Mouse (Mus musculus) midbrain, embryonic 12.5 days (tissue): ENCODE data around the gene Mybph. TPM values are rescaled to one million over a fixed set of nuclear protein-coding genes. Genes with fewer than 3 reads are reported as not detected.

Experiments
- ATAC-seq: fragments of 200-750 bp; cut with Nextera tagmentation; 2 replicates; pipeline ENCODE4 v1.8.0; 2017; ENCODE audit warnings: low read depth, moderate TSS enrichment, moderate library complexity; ENCODE audit not compliant: low FRiP score
- H3K27ac ChIP-seq: fragments of 300-500 bp; sonication (generic); replicated peaks from 2 replicates; pipeline ENCODE4 v1.5.1; 2016; ENCODE audit warnings: mild to moderate bottlenecking
- H3K27me3 ChIP-seq: fragments of 300-500 bp; sonication (generic); 2 replicates; pipeline ENCODE4 v1.6.1; 2016; ENCODE audit warnings: mild to moderate bottlenecking
- H3K36me3 ChIP-seq: fragments of 300-500 bp; sonication (generic); 2 replicates; pipeline ENCODE4 v1.6.1; 2016
- H3K4me1 ChIP-seq: fragments of 300-500 bp; sonication (generic); 2 replicates; pipeline ENCODE4 v1.6.1; 2016
- H3K4me2 ChIP-seq: fragments of 300-500 bp; sonication (generic); replicated peaks from 2 replicates; pipeline ENCODE4 v1.6.1; 2016; ENCODE audit warnings: mild to moderate bottlenecking, moderate library complexity
- H3K4me3 ChIP-seq: fragments of 300-500 bp; sonication (generic); 2 replicates; pipeline ENCODE4 v1.5.1; 2016; ENCODE audit warnings: mild to moderate bottlenecking
- H3K9ac ChIP-seq: fragments of 300-500 bp; sonication (generic); replicated peaks from 2 replicates; pipeline ENCODE4 v1.6.1; 2016; ENCODE audit warnings: mild to moderate bottlenecking, moderate library complexity
- H3K9me3 ChIP-seq: fragments of 300-500 bp; sonication (generic); 2 replicates; pipeline ENCODE4 v1.6.1; 2016; ENCODE audit warnings: mild to moderate bottlenecking
- WGBS: fragments of 180-500 bp; shearing (Covaris S2); methylation state at CpG from one replicate; pipeline ENCODE4 v1.1.7; 2016; 5-methylcytosine and 5-hydroxymethylcytosine counted together
- polyA plus RNA-seq: library from polyadenylated mRNA; unstranded; fragments of >200 nt; fragmentation: Nextera tagmentation; extraction: Ambion mirVana; gene quantifications from 2 replicates; pipeline ENCODE4 v1.2.1, GENCODE M21; 2016

The Mybph gene
- polyA plus RNA-seq, 1 experiment from 2014 or later: not detected

- Histone ChIP-seq H3K4me1 (peaks cover 4% of the 10 kb centered on the region; the same call in 1 of the 2 replicates), H3K36me3 (no peaks in the 10 kb centered on the region), H3K4me3 (no peak overlapping the region), H3K27me3 (peaks cover 3% of the 10 kb centered on the region; the same call in 1 of the 2 replicates), H3K9me3 (no peaks in the 10 kb centered on the region), H3K9ac (no peak overlapping the region), H3K27ac (no peak overlapping the region), H3K4me2 (no peak overlapping the region)
- WGBS: 71% methylated on average over 2 of the region's 2 CpGs
- no peak for ATAC-seq
Measured at GRCm38 (mm10) chr1:134200481-134200880, 7.2 kb downstream of the Mybph start.

GRCm38 (mm10) chr1:134200998-134201686 is 7.9 kb downstream of the Mybph start:
- 88% methylated on average over 6 of the region's 6 CpGs for WGBS
- no peak overlapping the region for H3K4me2 ChIP-seq
- H3K4me1 ChIP-seq: 0 out of 2 replicates have a peak, but pooled peaks cover under 1% of the 10 kb centered on the region
- H3K36me3 ChIP-seq: no peaks in the 10 kb centered on the region
- no peak overlapping the region for H3K4me3 ChIP-seq
- no peak overlapping the region for H3K9ac ChIP-seq
- H3K9me3 ChIP-seq: no peaks in the 10 kb centered on the region
- H3K27me3 ChIP-seq: peaks cover 3% of the 10 kb centered on the region; the same call in 1 of the 2 replicates
- H3K27ac ChIP-seq: no peak overlapping the region
- ATAC-seq: no peak

DNA sequence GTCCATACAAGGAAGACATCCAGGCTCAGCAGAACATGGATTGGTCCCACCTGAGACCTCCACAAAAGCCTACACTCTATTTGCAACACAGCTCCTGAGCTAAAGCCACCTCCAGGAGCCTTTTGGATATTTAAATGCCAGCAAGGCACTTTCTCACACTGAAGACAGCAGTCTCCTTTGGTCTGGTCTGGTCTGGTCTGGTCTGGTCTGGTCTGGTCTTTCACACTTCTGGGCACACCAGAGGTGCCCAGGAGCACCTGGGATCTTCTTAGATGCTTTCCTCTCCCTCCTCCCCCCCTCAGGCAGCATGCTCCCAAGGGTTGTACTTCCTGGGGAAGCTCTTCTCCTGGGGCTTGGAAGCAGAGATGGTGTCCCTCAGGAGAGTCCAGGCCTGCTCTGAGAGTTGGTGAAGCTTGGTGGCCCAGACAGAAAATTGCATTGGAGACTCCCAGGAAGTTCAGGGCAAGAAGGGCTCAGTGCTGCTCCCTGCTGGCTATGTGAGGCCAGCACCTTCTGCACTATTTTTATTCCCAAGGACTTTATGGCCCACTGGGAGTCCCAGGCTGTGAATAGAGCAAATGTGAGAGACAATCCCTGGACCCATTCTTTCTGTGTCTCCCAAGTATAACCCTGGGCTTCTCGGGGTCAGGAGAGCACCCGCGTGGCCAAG is 8.6 kb downstream of the Mybph start:
- Histone ChIP-seq H3K9ac (no peak overlapping the region), H3K4me3 (no peak overlapping the region), H3K36me3 (no peaks in the 10 kb centered on the region), H3K9me3 (no peaks in the 10 kb centered on the region), H3K4me2 (no peak overlapping the region), H3K4me1 (no peaks in the 10 kb centered on the region), H3K27ac (no peak overlapping the region), H3K27me3 (peaks cover 3% of the 10 kb centered on the region; the same call in 1 of the 2 replicates)
- ATAC-seq: no peak
- 49% methylated on average over 3 of the region's 3 CpGs for WGBS

DNA sequence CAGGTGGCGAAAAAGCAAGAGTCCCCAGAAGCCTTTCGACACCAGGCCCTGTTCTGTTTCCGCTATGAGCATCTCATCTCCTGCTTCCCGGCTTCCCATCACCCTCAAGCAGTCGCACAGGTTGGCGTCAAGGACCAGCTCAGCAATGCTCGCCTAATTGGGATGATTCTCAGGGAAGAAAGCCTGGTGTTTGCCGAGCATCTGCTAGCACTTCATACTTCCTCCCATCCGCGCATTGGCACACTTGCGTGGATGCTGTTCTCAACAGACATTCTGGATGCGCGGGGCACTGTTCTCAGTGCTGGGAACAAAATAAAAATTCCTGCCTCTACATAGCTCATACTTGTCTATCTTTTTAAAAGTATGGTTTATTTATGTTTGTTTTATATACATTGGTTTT is 11.0 kb downstream of the Mybph start:
- no peak overlapping the region for H3K27ac ChIP-seq
- no peak overlapping the region for H3K4me3 ChIP-seq
- ATAC-seq: no peak
- no peaks in the 10 kb centered on the region for H3K4me1 ChIP-seq
- H3K9me3 ChIP-seq: no peaks in the 10 kb centered on the region
- no peaks in the 10 kb centered on the region for H3K36me3 ChIP-seq
- WGBS: 92% methylated on average over 13 of the region's 13 CpGs
- H3K4me2 ChIP-seq: no peak overlapping the region
- H3K27me3 ChIP-seq: peaks cover 3% of the 10 kb centered on the region; the same call in 1 of the 2 replicates
- H3K9ac ChIP-seq: no peak overlapping the region

- peaks cover 3% of the 10 kb centered on the region; the same call in 1 of the 2 replicates for H3K27me3 ChIP-seq
- WGBS: 66% methylated on average over 9 of the region's 9 CpGs
- H3K4me1 ChIP-seq: no peaks in the 10 kb centered on the region
- H3K36me3 ChIP-seq: no peaks in the 10 kb centered on the region
- no peak overlapping the region for H3K4me2 ChIP-seq
- no peak overlapping the region for H3K4me3 ChIP-seq
- H3K9me3 ChIP-seq: no peaks in the 10 kb centered on the region
- no peak overlapping the region for H3K27ac ChIP-seq
- H3K9ac ChIP-seq: no peak overlapping the region
- ATAC-seq: no peak
Measured at GRCm38 (mm10) chr1:134205296-134206018, 12.2 kb downstream of the Mybph start.

- no peak for ATAC-seq
- no peak overlapping the region for H3K27ac ChIP-seq
- no peaks in the 10 kb centered on the region for H3K4me1 ChIP-seq
- H3K4me3 ChIP-seq: no peak overlapping the region
- peaks cover 7% of the 10 kb centered on the region; the same call in 1 of the 2 replicates for H3K27me3 ChIP-seq
- H3K36me3 ChIP-seq: no peaks in the 10 kb centered on the region
- H3K4me2 ChIP-seq: no peak overlapping the region
- 61% methylated on average over 5 of the region's 5 CpGs for WGBS
- no peak overlapping the region for H3K9ac ChIP-seq
- H3K9me3 ChIP-seq: no peaks in the 10 kb centered on the region
Measured at GRCm38 (mm10) chr1:134206085-134206484, 12.8 kb downstream of the Mybph start.

GRCm38 (mm10) chr1:134210179-134210755 is 17.0 kb downstream of the Mybph start:
- Histone ChIP-seq H3K27ac (no peak overlapping the region), H3K36me3 (no peaks in the 10 kb centered on the region), H3K4me3 (no peak overlapping the region), H3K4me1 (no peaks in the 10 kb centered on the region; the same call in 1 of the 2 replicates), H3K9me3 (no peaks in the 10 kb centered on the region), H3K9ac (no peak overlapping the region), H3K27me3 (peaks cover 16% of the 10 kb centered on the region; the same call in 1 of the 2 replicates), H3K4me2 (no peak overlapping the region)
- 49% methylated on average over 6 of the region's 6 CpGs for WGBS
- no peak for ATAC-seq

GRCm38 (mm10) chr1:134211043-134211442 is 17.8 kb downstream of the Mybph start:
- Histone ChIP-seq H3K36me3 (no peaks in the 10 kb centered on the region), H3K27ac (no peak overlapping the region), H3K4me1 (peaks cover 7% of the 10 kb centered on the region), H3K9ac (no peak overlapping the region), H3K4me2 (no peak overlapping the region), H3K4me3 (no peak overlapping the region), H3K27me3 (peaks cover 16% of the 10 kb centered on the region; the same call in 1 of the 2 replicates), H3K9me3 (no peaks in the 10 kb centered on the region)
- ATAC-seq: no peak
- WGBS: 64% methylated on average over 6 of the region's 6 CpGs

- H3K4me1 ChIP-seq: peaks cover 12% of the 10 kb centered on the region
- ATAC-seq: no peak
- no peak overlapping the region for H3K27ac ChIP-seq
- H3K9ac ChIP-seq: no peak overlapping the region
- H3K9me3 ChIP-seq: no peaks in the 10 kb centered on the region
- H3K36me3 ChIP-seq: no peaks in the 10 kb centered on the region
- 22% methylated on average over 2 of the region's 2 CpGs for WGBS
- H3K27me3 ChIP-seq: peaks cover 16% of the 10 kb centered on the region; the same call in 1 of the 2 replicates
- H3K4me2 ChIP-seq: no peak overlapping the region
- no peak overlapping the region for H3K4me3 ChIP-seq
Measured at GRCm38 (mm10) chr1:134211631-134212030, 18.4 kb downstream of the Mybph start.

GRCm38 (mm10) chr1:134212351-134212750 is 19.1 kb downstream of the Mybph start:
- 72% methylated on average over 6 of the region's 6 CpGs for WGBS
- peaks cover 16% of the 10 kb centered on the region; the same call in 1 of the 2 replicates for H3K27me3 ChIP-seq
- H3K4me2 ChIP-seq: no peak overlapping the region
- no peak overlapping the region for H3K27ac ChIP-seq
- no peak for ATAC-seq
- H3K9ac ChIP-seq: no peak overlapping the region
- peaks cover 17% of the 10 kb centered on the region for H3K4me1 ChIP-seq
- no peak overlapping the region for H3K4me3 ChIP-seq
- no peaks in the 10 kb centered on the region for H3K9me3 ChIP-seq
- H3K36me3 ChIP-seq: no peaks in the 10 kb centered on the region

GRCm38 (mm10) chr1:134213405-134213804 is 20.2 kb downstream of the Mybph start:
- Histone ChIP-seq H3K27ac (no peak overlapping the region), H3K4me2 (no peak overlapping the region), H3K9me3 (no peaks in the 10 kb centered on the region), H3K4me3 (no peak overlapping the region), H3K4me1 (peaks cover 17% of the 10 kb centered on the region), H3K27me3 (peaks cover 16% of the 10 kb centered on the region; the same call in 1 of the 2 replicates), H3K9ac (no peak overlapping the region), H3K36me3 (no peaks in the 10 kb centered on the region)
- 80% methylated on average over 7 of the region's 7 CpGs for WGBS
- no peak for ATAC-seq
